Mouse (Mus musculus) v-Abl transformed pro-B cells (cell line): Measurements from ENCODE around the gene Zhx3.

Source experiments
- in situ Hi-C, 2 experiments: fragments of 400-800 bp; cut with MboI; formaldehyde crosslinking; loops; one replicate each; pipeline ENCODE4 v1.15.1; 2025; ENCODE audit not compliant: unreplicated experiment in 2 of 2

The Zhx3 gene

DNA sequence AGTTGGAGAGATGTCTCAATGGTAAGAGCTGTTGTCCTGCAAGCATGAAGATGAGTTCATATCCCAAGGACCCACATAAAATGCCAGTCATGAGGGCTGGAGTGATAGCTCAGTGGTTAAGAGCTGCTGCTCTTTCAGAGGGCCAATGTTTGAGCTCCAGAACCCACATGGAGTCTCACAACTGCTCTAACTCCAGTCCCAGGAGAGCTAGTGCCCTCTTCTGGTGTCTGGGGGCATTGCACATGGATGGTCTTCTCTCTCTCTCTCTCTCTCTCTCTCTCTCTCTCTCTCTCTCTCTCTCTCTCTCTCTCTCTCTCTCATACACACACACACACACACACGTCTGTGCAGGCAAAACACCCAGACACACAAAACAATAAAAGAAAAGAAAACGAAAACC lies 12.0 kb upstream of the Zhx3 start:
- in situ Hi-C loops = loop anchor here (5.0 to 25.0 kb wide), 5 partner anchors 170 to 1973 kb away; no protein-coding TSS in a partner anchor

DNA sequence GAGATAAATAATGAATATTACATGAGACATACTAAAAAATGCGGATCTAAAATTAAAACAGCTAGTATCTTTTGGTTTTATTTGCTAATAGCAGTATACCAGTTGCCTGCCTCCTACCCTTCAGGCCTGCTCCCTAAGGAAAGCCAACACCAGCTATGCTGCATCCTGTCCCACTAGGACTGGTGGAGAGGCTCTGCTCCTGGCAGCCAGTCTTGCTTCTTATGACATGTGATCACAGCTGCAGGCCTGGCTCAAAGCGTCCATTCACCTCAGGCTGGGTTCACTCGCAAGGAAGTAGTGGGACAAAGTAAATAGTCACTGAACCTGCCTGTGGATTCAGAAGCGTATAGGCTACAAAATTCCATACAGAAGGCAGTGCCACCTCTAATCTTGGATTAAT lies 11.1 kb upstream of the Zhx3 start:
- in situ Hi-C loops = loop anchor here (10.0 to 25.0 kb wide), 3 partner anchors 169 to 1972 kb away; no protein-coding TSS in a partner anchor

- in situ Hi-C loops = loop anchor here (10.0 to 25.0 kb wide), 3 partner anchors 168 to 1970 kb away; no protein-coding TSS in a partner anchor
These were observed 9.6 kb upstream of the Zhx3 start for GRCm38 (mm10) chr2:160882436-160882835.

DNA sequence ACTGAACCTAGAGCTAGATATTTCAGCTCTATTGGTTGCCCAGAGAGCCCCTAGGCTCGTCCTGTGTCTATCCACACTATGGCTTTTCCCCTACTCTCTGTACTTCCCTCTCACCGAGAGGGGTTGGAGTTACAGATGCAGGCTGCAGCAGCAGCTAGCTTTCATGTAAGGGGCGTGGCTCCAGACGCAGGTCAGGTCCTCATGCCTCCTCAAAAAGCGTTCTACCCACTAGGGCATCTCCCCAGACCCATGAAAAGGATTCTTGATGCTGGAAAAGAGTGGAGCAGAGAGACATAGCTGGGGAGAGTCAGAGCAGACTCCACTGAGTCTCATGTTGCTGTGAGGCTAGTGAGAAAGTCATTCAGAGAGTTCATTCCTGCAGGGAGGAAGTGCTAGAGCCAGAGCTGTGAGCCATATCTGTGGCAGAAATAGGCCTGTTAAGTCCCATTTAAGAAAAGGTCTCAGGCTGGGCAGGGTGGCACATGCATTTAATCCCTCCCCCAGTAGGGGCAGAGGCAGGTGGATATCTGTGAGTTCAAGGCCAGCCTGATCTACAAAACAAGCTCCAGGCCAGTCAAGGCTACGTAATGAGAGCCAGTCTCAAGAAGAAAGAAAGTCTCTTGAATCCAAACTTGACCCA lies 8.8 kb upstream of the Zhx3 start:
- in situ Hi-C loops = loop anchor here (10.0 to 25.0 kb wide), 3 partner anchors 167 to 1969 kb away; no protein-coding TSS in a partner anchor

DNA sequence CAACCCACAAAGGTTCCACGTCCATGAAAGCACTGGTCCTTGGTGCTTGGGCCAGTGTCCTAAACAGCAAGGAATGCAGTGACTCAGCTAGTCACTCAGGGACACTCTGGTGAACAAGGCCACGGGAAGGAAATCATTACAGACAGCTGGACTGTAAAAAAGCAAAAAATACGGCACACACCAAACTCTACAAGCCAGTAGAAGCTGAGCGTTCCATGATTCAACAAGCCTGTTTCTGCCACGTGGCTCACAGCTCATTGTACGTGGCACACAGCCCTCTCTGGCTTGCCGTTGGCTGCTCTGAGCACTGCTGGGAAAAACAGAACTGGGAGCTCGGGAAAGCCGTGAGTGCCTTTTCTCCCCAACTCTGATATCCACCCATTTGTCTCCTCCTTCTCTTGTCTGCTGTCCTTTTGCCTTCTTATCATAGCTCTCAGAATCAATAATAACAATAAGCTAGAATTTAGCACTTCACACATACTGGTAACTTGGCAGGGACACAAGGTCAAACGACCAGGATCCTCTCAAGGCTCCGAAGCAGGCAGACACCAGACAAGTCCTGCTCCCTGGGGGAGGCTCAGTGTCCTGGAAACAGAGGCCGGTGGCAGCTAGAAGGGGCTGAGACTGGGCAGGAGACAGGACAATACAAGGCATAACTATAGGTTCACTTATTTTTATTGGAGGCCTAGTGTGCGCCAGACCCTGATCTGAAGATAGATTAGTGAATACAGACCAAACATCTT lies 7.8 kb upstream of the Zhx3 start, which contains the start of gene Lpin3:
Gene Lpin3 (plus strand): TSS at position 218 of the 743 bp plus-strand sequence.
- in situ Hi-C loops = loop anchor here (10.0 to 25.0 kb wide), 3 partner anchors 166 to 1968 kb away; no protein-coding TSS in a partner anchor

GRCm38 (mm10) chr2:160876115-160876514 lies 3.3 kb upstream of the Zhx3 start:
- in situ Hi-C loops = loop anchor here (5.0 to 25.0 kb wide), 4 partner anchors 84 to 1964 kb away; no protein-coding TSS in a partner anchor

- in situ Hi-C loops = no loop called here
These were observed 1.6 kb upstream of the Zhx3 start for GRCm38 (mm10) chr2:160874231-160874877.

GRCm38 (mm10) chr2:160872395-160872794 lies 403 bp downstream of the Zhx3 start:
- in situ Hi-C loops = no loop called here

DNA sequence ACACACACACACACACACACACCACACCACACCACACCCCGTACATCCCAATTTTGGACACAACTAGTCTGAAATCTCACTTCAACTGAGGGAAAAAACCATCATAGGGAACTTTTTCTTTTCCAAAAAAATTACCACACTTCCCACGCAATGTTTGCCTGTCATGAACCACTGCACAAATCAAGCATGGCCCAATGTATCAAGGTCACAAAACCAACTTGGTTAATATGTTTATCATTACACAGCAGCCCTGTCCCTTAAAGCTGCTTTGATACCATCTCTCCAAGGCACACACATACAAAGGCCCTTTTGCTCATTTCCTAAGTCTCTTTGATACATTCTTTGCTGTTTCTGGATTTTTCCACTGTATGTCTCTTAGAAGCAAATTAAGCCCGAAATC lies 1.5 kb downstream of the Zhx3 start:
- in situ Hi-C loops = no loop called here

- in situ Hi-C loops = no loop called here
These were observed 3.4 kb downstream of the Zhx3 start for GRCm38 (mm10) chr2:160869446-160869845.

DNA sequence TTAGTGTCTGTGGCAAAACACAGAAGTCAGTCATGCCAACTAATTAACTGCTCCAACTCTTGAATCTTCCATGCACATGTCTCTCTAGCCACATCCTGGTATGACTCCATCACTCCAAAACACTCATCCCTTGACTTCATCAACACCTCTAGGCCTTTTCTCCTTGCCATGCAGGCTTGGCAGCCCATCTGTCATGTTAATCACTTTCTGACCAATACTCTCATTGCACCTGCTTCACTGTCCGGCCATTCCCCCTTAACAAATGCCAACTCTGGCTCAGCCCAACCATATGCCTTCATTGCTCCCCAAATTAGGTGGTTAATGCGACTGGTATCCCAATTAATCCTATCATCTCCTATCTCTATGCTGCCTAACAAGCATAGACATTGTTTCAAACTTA lies 7.5 kb downstream of the Zhx3 start:
- in situ Hi-C loops = no loop called here

GRCm38 (mm10) chr2:160864112-160864511 lies 8.7 kb downstream of the Zhx3 start:
- in situ Hi-C loops = no loop called here

DNA sequence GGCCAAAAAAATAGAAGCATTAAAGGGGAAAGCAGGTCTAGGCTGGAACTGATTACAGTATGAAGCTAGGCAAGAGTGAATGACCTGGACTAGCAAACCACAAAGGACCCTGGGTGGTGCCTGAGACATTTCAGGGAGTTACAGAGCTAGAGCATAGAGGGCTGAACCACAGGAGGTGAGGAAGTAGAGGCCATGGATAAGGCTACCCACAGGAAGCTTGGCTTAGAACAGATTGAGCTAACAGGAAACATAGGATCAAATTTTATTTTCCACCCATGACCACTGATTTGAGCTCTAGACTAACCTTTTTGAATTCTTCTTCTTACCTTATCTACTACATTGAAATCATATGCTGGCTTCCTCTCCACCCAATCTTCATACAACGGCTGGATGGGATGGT lies 12.4 kb downstream of the Zhx3 start:
- in situ Hi-C loops = no loop called here

DNA sequence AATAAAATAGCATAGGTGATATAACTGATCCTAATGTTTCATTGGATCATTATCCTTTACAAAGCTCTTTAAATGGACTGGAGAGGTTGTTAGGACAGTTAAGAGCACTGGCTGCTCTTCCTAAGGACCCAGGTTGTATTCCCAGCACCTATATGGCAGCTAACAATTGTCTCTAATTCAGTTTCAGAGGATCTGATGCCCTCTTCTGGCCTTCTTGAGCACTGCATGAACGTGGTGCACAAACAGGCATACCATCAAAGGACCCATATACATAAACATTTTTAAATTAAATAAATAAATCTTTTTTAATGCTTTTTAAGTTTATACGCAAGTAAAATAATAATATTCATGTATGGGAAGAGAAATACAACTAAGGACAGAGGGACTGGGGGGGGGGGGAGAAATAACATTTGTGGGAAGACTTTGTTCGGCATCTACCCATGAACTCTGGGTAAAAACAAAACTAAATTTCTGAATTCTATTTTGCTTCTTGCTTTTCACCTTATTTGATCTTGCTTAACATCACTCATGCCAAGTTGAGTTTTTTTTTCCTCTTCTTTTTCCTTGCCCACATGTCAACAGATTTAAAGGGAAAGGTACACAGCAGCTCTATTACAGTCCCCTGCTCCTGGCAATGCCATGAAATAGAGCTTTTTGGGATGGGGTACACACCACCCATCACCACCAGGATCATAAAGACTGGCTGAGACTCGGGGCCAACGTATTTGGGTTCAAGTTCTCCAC lies 16.3 kb downstream of the Zhx3 start:
- in situ Hi-C loops = no loop called here

DNA sequence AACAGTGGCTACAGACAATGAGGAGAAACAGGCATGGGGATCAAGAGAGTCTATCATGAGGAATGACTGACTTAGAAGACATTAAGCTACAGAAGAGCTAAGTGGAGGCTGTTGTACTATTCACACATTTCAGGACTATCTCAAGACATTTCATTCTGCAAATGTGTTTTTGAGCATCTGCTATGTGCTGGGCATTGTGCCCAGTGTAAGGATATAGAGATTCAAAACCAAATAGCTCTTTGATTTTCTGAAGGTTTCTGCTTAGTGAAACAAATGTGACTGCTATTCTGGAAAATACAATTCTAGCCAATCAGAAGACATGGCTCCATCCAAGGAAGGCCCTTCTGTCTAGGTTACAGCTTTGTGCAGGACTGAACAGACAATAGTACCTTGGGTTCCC lies 18.1 kb downstream of the Zhx3 start:
- in situ Hi-C loops = no loop called here

DNA sequence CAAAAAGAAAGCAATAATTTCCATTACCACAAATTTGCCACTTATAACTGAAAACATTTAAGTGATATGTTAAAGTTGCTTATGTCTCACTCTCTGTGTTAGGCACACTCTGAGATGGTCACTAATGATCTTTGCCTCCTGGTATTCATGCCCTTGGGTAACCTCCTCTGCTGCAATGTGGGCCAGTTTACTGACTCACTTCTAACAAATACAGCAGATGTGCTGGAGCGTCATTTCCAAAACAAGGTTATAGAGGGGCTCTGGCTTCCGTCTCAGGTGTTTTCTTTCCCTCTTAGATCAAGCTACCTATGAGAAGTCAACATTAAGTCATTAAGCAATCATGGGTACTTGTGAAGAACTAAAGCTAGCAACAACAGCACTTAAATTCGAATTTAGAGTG lies 22.4 kb downstream of the Zhx3 start:
- in situ Hi-C loops = no loop called here

GRCm38 (mm10) chr2:160849617-160850240 lies 23.1 kb downstream of the Zhx3 start:
- in situ Hi-C loops = no loop called here

DNA sequence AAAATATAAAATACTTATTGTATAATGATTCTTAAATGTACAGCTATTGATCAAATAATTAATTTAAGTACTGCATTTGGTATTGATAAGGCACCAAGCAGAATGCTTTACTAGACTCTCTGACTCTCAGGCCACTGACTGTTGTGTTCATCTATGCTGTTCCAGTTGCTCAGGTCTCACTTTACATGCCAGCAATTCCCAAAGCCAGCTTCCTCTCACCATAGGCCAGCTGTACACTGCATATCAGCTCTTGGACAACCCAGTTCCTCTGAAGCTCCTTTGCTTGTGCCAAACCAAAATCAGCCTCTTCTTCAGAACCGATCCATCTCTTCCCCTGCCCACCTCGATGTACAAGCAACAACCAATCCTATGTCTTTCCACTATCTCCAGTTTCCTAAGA lies 24.6 kb downstream of the Zhx3 start:
- in situ Hi-C loops = no loop called here

GRCm38 (mm10) chr2:160847664-160848063 lies 25.1 kb downstream of the Zhx3 start:
- in situ Hi-C loops = no loop called here

GRCm38 (mm10) chr2:160840838-160841237 lies 32.0 kb downstream of the Zhx3 start:
- in situ Hi-C loops = no loop called here
